Mouse (Mus musculus) megakaryocyte, embryonic 14.5 days (primary cell): ENCODE results near the gene 0610009B22Rik.

Experiments used
- FLI1 ChIP-seq: IDR thresholded peaks from 2 replicates; pipeline ENCODE4 v1.6.1; 2012; ENCODE audit warnings: low read length, inconsistent platforms, mixed read lengths
- GATA1 ChIP-seq: IDR thresholded peaks from 3 replicates; pipeline ENCODE4 v1.6.1; 2012; ENCODE audit warnings: mixed read lengths, low read length, inconsistent platforms, borderline replicate concordance

DNA sequence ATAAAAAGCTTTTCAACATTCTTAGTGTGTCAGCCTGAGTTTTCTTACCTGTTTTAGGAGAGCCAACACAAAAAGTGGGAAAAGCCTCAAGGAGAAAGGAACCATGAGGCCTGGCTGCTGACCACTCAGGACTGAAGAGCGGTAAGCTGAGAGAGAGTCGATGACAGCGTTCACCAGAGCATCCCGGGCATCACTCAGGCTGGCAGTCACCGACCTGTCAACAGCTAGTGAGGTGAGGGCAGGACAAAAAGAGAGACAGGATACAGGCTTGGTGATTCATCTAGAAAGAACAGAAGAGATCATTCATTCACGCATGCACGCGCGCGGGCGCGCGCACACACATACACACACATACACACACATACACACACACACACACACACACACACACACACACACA, 18.4 kb upstream of the 0610009B22Rik start:
- TF ChIP-seq GATA1 (no peak), FLI1 (no peak)
